Mouse (Mus musculus) embryonic fibroblast, embryonic 13.5 days (primary cell): ENCODE data around the gene Gm21762. TPM values are rescaled to one million over a fixed set of nuclear protein-coding genes. Genes with fewer than 3 reads are reported as not detected.

Experiments used
- polyA plus RNA-seq: library from polyadenylated mRNA; stranded (reverse); fragments of >200 nt; gene quantifications from 2 replicates; pipeline ENCODE4 v1.2.4, GENCODE M21; 2011; ENCODE audit warnings: low read depth; ENCODE audit not compliant: missing spikeins, insufficient read length

Gene Gm21762
- polyA plus RNA-seq, 1 experiment = not detected

Other genes starting within 250 kb of the Gm21762 start
- gene Gm36079, start 188.9 kb downstream of the Gm21762 start, polyA plus RNA-seq = not detected in 2 replicates
- not detected in 2 replicates for gene Gm21188, start 163.8 kb downstream of the Gm21762 start, polyA plus RNA-seq
- not detected in 2 replicates for gene Gm20767, start 75.7 kb downstream of the Gm21762 start, polyA plus RNA-seq
- gene Gm21818, start 43.5 kb downstream of the Gm21762 start, polyA plus RNA-seq = not detected in 2 replicates
- gene Gm21731, start 23.2 kb upstream of the Gm21762 start, polyA plus RNA-seq = not detected in 2 replicates
- not detected in 2 replicates for gene AF067061, start 47.2 kb upstream of the Gm21762 start, polyA plus RNA-seq
- not detected in 2 replicates for gene BC147527, start 84.4 kb upstream of the Gm21762 start, polyA plus RNA-seq
- not detected in 2 replicates for gene Tcstv3, start 100.9 kb upstream of the Gm21762 start, polyA plus RNA-seq